Mouse (Mus musculus) kidney, adult 2 months (tissue): ENCODE results near the gene Zfp473. TPM values are rescaled to one million over a fixed set of nuclear protein-coding genes. Genes with fewer than 3 reads are reported as not detected.

Experiments
- DNase-seq: peaks from one replicate; pipeline ENCODE4 v3.0.0; 2021
- H3K27ac ChIP-seq: fragments of 200-500 bp; 2 replicates; pipeline ENCODE4 v1.5.1; 2012; ENCODE audit warnings: low read depth, low read length, control low read depth, inconsistent platforms; ENCODE audit not compliant: insufficient read depth
- H3K27me3 ChIP-seq: fragments of 200-500 bp; replicated peaks from 2 replicates; pipeline ENCODE4 v1.6.1; 2012; ENCODE audit warnings: mild to moderate bottlenecking, moderate library complexity, low read length, inconsistent platforms; ENCODE audit not compliant: control insufficient read depth, insufficient read depth
- H3K36me3 ChIP-seq: fragments of 200-500 bp; 2 replicates; pipeline ENCODE4 v1.6.1; 2012; ENCODE audit warnings: mild to moderate bottlenecking, moderate library complexity, low read length, inconsistent platforms; ENCODE audit not compliant: control insufficient read depth, insufficient read depth
- H3K4me1 ChIP-seq: fragments of 200-500 bp; 2 replicates; pipeline ENCODE4 v1.6.1; 2011; ENCODE audit warnings: low read length; ENCODE audit not compliant: control insufficient read depth, insufficient read depth
- H3K4me3 ChIP-seq: fragments of 200-500 bp; 2 replicates; pipeline ENCODE4 v1.5.1; 2011; ENCODE audit warnings: mild to moderate bottlenecking, low read depth, low read length, control low read depth; ENCODE audit not compliant: insufficient read depth
- CTCF ChIP-seq: fragments of 200-500 bp; conservative IDR thresholded peaks from 2 replicates; pipeline ENCODE4 v1.5.1; 2011; ENCODE audit warnings: low read depth, mild to moderate bottlenecking, control low read depth, low read length, moderate library complexity, mixed read lengths; ENCODE audit not compliant: insufficient read depth, insufficient read length
- POLR2A ChIP-seq: fragments of 200-500 bp; IDR thresholded peaks from one replicate; pipeline ENCODE4 v1.6.1; 2011; ENCODE audit warnings: low read depth, low read length, control low read depth
- WGBS: fragments of 180-500 bp; shearing (Covaris S2); methylation state at CpG from one replicate; pipeline ENCODE4 v1.1.7; 2018; 5-methylcytosine and 5-hydroxymethylcytosine counted together
- polyA plus RNA-seq: library from polyadenylated mRNA; depleted of rRNA; stranded (reverse); fragments of >200 nt; gene quantifications from 2 replicates; pipeline ENCODE4 v1.2.3, GENCODE M21; 2012

The Zfp473 gene
- polyA plus RNA-seq, 1 experiment: 0.09 TPM

DNA sequence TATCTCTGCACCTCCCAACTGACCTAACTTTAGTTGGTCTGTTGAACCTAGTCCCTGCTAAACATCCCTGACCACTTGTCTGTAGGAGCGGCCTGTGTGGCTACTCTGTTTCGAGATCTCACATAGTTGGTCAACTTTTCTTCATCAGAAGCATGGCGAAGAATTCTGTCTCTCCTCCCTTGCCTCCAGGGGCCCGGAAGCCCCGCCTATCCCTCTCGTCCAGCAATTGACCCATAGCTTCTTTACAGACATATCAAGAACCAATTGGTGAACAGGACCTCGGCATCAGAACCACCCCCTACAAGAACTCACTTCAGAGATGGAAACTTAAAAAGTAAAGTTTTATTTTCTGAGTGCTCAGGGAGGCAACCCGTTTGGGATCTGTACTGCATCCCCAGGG is 47.9 kb downstream of the Zfp473 start:
- no peaks in the 10 kb centered on the region for H3K36me3 ChIP-seq
- TF ChIP-seq CTCF: no peak
- no peak for TF ChIP-seq POLR2A
- H3K4me1 ChIP-seq: no peaks in the 10 kb centered on the region
- H3K27me3 ChIP-seq: no peaks in the 10 kb centered on the region
- H3K27ac ChIP-seq: no peak overlapping the region
- no peak overlapping the region for H3K4me3 ChIP-seq
- whole genome bisulfite sequencing: 77% methylated on average over 8 of the region's 8 CpGs
- DNase-seq: no peak

DNA sequence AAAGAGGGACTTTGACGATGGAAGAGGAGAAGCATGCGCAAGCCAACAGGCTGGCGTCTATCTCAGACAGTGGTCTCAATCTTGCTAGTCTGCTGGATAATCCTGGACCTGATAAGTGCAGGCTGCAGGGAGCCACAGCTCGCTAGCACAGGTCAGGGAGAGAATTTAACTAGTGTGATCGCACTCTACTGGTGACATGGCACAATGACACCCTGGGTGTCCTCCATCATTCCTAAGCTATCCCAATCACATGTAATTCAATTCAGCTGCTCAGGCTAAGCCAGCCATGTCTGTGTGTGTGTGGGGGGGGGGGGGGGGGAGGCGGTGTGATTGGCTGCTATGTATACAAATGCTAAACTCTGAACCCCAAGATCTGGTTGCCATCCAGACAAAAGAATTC is 48.9 kb downstream of the Zfp473 start:
- peak; percentile 46 for DNase-seq
- Histone ChIP-seq H3K27me3 (no peaks in the 10 kb centered on the region), H3K4me1 (peaks cover 3% of the 10 kb centered on the region; the same call in 1 of the 2 replicates), H3K36me3 (no peaks in the 10 kb centered on the region), H3K4me3 (no peak overlapping the region), H3K27ac (no peak overlapping the region)
- TF ChIP-seq POLR2A: no peak
- TF ChIP-seq CTCF: peak; percentile 73
- WGBS: 18% methylated on average over 6 of the region's 6 CpGs

DNA sequence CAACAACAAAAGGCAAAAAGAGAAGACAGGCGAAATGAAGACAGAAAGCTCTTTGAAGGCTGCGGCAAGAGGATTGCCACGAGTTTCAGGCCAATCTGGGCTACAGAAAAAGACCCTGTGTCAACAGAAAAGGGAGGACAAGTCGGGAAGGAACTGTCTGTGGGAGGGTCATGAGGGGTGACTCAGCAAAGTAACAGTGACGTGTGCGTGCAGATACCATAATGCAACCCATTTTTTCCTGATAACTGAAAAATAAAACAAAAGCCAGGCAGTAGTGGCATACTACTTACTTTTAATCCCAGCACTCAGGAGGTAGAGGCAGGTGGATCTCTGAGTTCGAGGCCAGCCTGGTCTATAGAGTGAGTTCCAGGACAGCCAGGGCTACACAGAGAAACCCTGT is 52.9 kb downstream of the Zfp473 start:
- TF ChIP-seq CTCF: no peak
- no peak overlapping the region for H3K4me3 ChIP-seq

DNA sequence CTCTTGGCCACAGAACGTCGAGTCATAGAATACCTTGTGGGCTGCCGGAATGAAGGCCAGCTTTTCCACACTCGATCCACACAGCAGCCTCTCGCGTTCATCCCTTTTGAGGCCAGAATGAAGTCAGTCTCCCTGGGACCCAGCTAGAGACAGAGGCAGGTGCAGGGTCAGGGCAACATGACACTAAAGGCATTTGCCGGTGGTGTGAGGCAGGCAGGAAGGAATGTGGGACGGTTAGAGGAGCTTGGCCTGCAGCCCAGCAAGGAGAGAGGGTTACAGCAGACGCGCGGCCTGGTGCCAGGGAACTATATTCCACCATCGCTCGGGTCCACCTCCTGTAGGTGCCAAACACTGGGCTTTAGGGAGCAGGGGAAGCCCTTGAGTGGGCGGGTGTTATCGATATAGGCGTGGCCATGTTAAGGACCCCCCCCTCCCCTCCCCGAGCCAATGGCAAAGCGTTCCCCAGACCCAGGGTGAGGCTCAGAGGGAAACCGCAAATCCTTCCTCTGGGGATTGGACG is 53.6 kb downstream of the Zfp473 start:
- Histone ChIP-seq H3K36me3 (no peaks in the 10 kb centered on the region), H3K27ac (no peak overlapping the region), H3K27me3 (no peaks in the 10 kb centered on the region), H3K4me1 (peaks cover 4% of the 10 kb centered on the region; the same call in 1 of the 2 replicates), H3K4me3 (no peak overlapping the region)
- DNase-seq: peak; percentile 84
- no peak for TF ChIP-seq CTCF
- TF ChIP-seq POLR2A: no peak
- WGBS: 11% methylated on average over 20 of the region's 20 CpGs

More for the DNA sequence above, 52.9 kb downstream of the Zfp473 start:
- Histone ChIP-seq H3K27ac (no peak overlapping the region), H3K27me3 (no peaks in the 10 kb centered on the region), H3K4me1 (peaks cover 4% of the 10 kb centered on the region; the same call in 1 of the 2 replicates), H3K36me3 (no peaks in the 10 kb centered on the region)
- no peak for DNase-seq
- WGBS: 63% methylated on average over 7 of the region's 7 CpGs

DNA sequence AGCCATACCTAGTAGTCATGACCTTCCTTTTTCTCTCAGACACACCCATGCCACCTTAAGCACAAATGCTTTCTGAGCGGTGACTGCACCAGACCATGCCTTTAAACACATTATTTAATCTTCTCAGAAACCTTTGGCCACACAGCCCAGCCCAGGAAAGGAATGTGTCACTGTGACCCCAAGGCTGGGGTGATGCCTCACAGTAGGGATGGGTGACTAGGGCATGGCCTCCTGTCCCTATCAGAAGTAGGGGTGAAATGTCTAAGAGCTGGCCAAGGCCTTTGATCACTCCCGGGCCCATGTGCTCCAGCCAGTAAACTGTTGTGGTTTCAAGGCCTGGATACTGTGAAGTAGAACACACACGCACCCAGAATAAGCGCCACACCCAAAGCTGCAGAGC is 55.6 kb downstream of the Zfp473 start:
- Histone ChIP-seq H3K27ac (no peak overlapping the region), H3K36me3 (no peaks in the 10 kb centered on the region), H3K4me3 (no peak overlapping the region), H3K4me1 (peaks cover 4% of the 10 kb centered on the region; the same call in 1 of the 2 replicates), H3K27me3 (no peaks in the 10 kb centered on the region)
- WGBS: 81% methylated on average over 4 of the region's 4 CpGs
- TF ChIP-seq POLR2A (no peak), CTCF (no peak)
- no peak for DNase-seq

DNA sequence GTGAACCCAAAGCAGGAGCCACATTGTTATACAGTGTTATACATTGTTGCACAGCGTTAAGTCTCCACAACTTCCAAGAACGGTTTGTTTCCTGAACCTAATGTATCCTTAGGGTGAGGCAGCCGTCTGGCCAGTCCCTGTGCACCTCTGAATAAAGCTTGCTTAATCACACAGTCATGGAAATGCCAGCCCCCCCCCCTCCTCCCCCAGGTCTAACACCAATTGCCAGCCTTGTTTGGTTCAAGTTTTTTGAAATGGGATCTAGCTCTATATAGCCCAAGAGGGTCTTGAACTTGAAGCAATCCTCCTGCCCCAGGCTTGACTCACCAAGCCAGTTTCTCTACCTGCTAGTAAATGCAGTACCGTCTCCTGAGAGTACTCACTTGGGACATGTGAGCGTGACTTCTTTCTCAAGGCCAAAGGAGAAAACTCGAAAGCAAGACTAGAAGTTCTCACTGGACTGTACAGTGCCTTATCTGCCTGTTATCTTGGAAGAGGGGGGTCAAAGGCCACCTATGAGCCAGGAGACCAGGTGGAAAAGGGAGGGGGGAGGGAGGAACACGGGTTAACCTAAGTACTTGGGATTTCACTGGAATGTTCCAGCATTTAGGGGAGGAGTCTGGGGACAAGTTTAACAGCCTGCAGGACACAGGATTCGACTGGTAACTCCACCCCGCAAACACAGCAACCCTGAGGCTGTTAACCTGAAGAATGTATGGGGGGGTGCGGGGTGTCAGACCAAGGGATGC is 57.2 kb downstream of the Zfp473 start:
- WGBS: 54% methylated on average over 10 of the region's 10 CpGs
- H3K27ac ChIP-seq: no peak overlapping the region; the same call in 1 of the 2 replicates

DNA sequence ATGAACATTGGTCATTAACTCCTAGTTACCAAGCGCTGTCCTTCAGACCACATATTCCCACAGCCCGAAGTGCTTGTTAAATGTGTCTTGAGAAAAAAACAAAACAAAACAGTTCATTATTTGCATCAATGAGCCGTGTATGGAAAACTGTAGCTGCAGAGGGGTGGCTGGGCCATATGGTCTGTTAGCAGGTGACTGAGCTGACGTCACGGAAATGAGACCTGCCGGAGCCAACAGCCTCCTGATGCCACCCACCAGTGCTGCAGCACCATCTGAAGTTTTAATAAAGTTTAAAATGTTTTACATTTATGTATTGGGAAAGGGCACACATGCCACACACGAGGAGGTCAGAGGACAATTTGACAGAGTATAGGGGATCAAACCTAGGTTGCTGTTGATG is 61.5 kb downstream of the Zfp473 start:
- TF ChIP-seq CTCF (no peak), POLR2A (no peak)
- WGBS: 75% methylated on average over 7 of the region's 7 CpGs
- no peak overlapping the region for H3K27ac ChIP-seq
- H3K4me1 ChIP-seq: no peaks in the 10 kb centered on the region
- no peaks in the 10 kb centered on the region for H3K36me3 ChIP-seq
- H3K4me3 ChIP-seq: no peak overlapping the region
- DNase-seq: no peak
- H3K27me3 ChIP-seq: no peaks in the 10 kb centered on the region

More for the DNA sequence above, 57.2 kb downstream of the Zfp473 start:
- TF ChIP-seq CTCF (no peak), POLR2A (no peak)
- H3K27me3 ChIP-seq: no peaks in the 10 kb centered on the region
- peaks cover 4% of the 10 kb centered on the region; the same call in 1 of the 2 replicates for H3K4me1 ChIP-seq
- H3K4me3 ChIP-seq: no peak overlapping the region
- no peaks in the 10 kb centered on the region for H3K36me3 ChIP-seq
- peak; percentile 5 for DNase-seq

DNA sequence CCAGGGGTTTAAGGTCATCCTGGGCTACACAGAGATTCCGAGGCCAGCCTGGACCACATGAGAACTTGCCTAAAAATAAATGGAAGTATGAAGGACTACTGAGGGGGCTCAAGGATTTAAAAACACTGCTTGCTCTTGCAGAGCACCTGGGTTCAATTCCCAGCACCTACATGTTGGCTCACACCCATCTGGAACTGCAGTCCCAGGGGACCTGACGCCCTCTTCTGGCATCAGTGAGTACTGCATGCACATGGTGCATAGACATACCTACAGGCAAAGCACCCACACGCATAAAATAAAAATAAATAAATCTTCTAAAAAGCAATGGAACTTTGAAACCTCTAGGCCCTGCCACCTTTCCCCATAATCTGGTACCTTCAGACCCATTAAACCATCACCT is 62.0 kb downstream of the Zfp473 start:
- H3K27ac ChIP-seq: no peak overlapping the region
- no peaks in the 10 kb centered on the region for H3K36me3 ChIP-seq
- TF ChIP-seq CTCF (0 out of 2 replicates have a peak, but pooled peaks have one; percentile 21), POLR2A (no peak)
- H3K27me3 ChIP-seq: no peaks in the 10 kb centered on the region
- WGBS: 65% methylated on average over 3 of the region's 3 CpGs
- H3K4me3 ChIP-seq: no peak overlapping the region
- DNase-seq: no peak
- H3K4me1 ChIP-seq: no peaks in the 10 kb centered on the region; the same call in 1 of the 2 replicates
